Mouse (Mus musculus) skeletal muscle tissue, adult 2 months (tissue): ENCODE measurements at regions not wholly inside any gene's neighbourhood (a gene's known extent, or its start where the extent isn't known, plus 50 kb on each side); places are given as distances from the start of the nearest gene placed in this dataset.
A peak's percentile ranks its signal among the peaks of the same experiment; 100 is the strongest.

ENCODE experiments used
- DNase-seq: peaks from one replicate; pipeline ENCODE4 v3.0.0-alpha.2; 2012; ENCODE audit warnings: low read depth, low spot score

DNA sequence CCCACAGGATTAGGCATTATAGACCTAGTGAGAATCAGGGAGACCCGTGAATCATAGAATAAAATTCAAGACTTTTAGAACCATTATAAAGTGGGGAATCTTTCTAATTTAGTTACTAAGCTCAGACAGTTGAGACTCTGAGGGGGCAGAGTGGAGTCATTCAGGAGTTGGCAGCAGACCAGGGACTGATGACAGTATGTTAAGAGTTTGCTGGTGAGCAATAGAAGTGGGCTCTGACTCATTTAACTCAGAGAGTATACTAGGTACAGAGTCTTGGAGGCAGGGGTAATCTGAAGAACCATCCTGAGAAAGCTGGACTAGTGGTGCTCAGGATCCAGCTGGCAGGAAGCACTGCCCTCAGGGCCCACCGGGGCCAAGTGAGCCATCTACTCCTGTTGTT, 184.9 kb upstream of the Npy start:
- no peak for DNase-seq

- no peak for DNase-seq
Observed at GRCm38 (mm10) chr6:49641256-49641655, 181.3 kb upstream of the Npy start.

DNA sequence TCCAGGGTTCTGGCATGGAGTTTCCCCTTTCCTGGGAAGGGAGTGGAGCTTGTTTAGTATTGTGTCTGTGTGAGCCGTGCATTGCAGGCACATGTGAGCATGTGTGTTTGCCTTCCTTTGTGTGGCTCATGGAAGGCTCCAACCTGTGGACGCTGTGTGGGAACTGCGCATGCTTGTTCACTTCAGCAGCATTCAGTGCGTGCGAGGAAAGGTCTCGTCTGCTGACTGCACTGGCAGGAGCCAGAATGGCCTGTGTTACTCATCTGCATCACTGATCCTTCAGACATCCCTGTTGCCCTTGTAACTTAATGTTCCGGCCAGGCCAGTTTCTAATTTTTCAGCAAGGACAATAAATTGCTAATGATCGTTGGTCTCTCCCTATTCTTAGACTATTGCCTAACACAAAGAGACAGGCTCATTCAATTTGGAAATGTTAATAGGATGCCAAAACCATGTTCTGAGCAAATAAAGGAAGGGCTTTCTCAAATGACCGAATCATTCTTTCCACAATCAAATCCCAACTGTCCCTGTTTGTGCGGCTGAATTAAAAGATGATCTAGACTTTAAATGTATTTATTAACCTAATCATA, 167.9 kb upstream of the Npy start:
- DNase-seq: peak; percentile 11

GRCm38 (mm10) chr6:49655241-49655640, 167.3 kb upstream of the Npy start:
- no peak for DNase-seq

- DNase-seq: no peak
Observed at GRCm38 (mm10) chr6:49656359-49657280, 165.9 kb upstream of the Npy start.

DNA sequence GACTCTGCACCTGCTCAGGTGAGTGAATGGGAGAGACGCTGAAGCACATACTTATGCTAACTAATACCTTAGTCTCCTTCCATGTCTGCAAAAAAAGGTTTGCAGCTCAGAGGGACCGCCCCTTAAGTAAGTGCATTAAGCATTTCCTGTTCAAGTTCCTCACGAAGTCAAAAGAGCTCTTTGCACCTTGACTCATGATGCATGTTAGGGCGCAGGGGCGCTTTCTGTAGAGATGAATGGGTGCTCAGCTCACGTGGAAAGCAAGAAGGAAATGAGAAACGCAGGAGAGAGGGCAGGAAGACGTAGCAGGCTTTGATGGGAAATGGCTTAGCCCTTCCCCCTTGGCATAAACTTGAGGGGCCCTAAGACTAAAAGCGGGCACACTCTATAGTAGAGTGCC, 164.5 kb upstream of the Npy start:
- DNase-seq: no peak

GRCm38 (mm10) chr6:49670991-49671390, 151.5 kb upstream of the Npy start:
- DNase-seq: no peak

GRCm38 (mm10) chr6:49671912-49672311, 150.6 kb upstream of the Npy start:
- no peak for DNase-seq

DNA sequence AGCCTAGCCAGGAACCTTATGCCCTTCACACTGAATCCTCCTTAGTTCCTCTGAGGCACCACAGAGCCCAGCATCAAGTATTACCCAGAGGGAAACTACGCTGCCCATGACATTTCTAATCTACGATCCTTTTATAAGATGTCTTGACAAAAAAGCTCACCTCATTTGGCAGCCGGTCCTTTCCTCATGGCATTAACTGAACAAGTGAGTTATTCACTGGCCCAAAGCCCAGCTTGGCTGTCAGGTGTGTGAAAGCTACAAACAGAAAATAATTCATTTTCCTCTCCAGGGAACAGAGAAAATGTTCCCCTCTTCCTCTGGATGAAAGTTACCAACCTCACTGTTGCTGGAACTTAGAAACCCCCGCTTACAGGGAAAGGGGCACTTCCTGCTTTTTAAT, 135.7 kb upstream of the Npy start:
- DNase-seq: no peak

GRCm38 (mm10) chr6:49692032-49692539, 130.4 kb upstream of the Npy start:
- no peak for DNase-seq

- DNase-seq: no peak
Observed at GRCm38 (mm10) chr6:49694851-49695250, 127.7 kb upstream of the Npy start.

- no peak for DNase-seq
Observed at GRCm38 (mm10) chr6:49696990-49697389, 125.5 kb upstream of the Npy start.

DNA sequence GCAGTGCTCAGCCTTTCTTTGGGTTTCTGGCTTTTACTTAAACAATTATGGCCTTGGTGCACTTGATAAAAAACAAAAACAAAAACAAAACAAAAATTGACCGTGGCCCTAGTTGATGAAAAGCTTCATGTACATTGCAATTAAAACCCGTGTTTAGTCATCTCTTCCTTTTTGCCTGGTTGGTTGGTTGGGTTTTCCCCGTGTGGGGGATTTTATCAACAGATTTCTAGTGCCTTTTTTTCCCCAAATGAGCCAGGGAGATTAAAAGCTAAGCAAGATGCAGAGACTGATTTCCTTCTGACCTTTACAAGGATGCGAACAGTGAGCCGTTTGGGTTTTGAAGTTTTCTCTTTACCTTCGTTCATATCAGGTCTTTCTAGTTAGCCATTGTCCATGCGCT, 121.1 kb upstream of the Npy start:
- DNase-seq: no peak

DNA sequence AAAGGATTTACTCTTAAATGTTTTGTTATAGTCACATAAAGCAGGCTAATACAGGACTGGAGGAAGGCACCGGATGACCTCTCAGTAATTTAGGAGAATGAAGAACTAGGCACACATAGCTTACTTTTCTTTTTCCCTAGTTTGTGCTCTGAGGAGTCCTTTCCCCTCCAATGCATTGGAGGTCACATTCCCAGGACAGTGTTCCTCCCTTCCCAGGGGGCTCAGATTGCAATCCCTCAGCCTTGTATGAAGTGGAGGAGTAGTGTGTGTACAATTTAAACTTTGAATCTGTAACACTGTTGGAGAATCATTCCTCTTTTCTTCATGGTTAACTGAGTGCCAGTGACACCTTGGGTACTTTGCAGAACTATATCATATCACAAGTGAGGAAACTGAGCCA, 109.5 kb upstream of the Npy start:
- DNase-seq: no peak

DNA sequence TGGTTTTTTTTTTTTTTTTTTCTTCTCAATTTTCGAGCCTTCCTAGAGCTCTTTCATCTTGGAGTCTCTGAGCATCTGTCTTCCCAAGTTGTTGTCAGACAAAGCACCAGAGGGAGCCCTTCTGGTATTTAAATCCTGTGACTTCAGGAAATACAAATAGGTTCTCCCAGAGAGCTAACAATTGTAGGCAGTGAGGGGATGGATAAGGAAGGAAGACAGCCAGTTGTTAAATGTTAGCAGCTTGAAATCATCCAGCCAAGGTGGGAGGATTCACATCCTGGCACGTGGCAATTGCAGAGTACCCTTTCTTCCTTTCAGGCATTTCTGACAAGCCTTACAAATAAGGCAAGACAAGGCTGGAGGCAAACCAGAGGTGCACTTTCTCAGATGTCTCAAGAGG, 106.0 kb upstream of the Npy start:
- DNase-seq: no peak

- DNase-seq: no peak
Observed at GRCm38 (mm10) chr6:49716945-49717344, 105.6 kb upstream of the Npy start.

DNA sequence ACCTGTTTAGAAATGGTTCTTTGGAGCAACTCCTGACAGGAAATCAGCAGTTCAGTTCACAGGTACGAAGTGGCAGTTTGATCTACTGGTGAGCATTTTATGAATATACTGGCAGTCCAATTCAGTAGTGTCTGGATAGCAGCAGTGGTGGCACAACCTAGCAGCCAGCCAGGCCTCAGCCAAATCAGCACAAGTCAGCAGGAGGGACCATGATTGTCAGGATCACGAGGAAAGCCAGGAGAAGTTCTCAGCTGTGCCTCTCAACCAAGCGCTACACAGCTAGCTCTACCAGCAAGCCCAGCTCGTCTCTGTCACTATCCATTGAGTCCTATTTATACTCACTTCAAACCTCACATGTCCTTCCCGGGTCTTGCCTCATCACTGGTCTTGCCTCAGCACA, 89.3 kb upstream of the Npy start:
- DNase-seq: no peak

DNA sequence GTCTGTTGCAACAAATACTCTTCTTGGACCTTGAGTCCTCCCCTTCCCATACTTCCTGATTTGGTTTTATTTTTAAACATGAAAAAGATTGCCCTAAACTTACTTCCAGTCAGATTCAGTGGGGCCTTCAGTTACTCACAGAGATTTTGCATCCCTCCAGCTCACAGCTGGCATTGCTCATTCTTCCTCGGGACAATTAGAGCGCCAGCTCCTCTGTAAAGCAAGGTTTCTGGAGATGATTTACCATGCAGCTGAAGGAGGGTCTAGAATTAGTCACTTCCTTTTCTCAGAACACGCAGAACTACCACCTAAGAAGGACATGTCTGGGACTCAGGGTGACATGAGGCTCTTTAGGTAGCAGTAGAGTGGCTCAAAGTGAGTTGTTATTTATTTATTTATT, 79.4 kb upstream of the Npy start:
- DNase-seq: no peak

GRCm38 (mm10) chr6:49745301-49745700, 77.2 kb upstream of the Npy start:
- no peak for DNase-seq

DNA sequence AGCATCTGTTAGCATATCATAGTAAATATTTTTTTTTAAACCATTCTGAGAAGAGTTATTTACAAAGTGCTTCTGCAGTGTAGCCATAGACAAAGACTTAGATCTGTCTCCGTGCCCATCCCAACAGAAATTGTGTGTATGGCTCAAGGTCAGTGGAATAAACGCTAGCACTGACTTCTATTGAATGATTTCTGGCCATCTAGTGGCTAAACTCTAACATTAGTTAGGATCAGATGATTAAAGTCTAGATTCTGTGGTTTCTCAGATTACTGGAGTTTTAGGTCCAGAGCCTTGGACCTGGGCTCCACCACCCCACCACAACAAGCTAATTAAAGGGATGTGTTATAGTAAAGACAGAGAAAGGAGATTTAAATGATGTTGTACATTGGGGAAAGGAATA, 72.0 kb upstream of the Npy start:
- no peak for DNase-seq

- no peak for DNase-seq
Observed at GRCm38 (mm10) chr6:49759614-49760013, 62.9 kb upstream of the Npy start.

- DNase-seq: no peak
Observed at GRCm38 (mm10) chr6:49764746-49765145, 57.8 kb upstream of the Npy start.
